11 mouse cellular contexts compared by ENCODE assay signal in genomic region chr2:73496329-73496685, GRCm38 (mm10). TPM values are rescaled to one million over a fixed set of nuclear protein-coding genes. Genes with fewer than 3 reads are reported as not detected.
DNase-seq lines count a peak whose midpoint lies in the region; ATAC-seq and TF ChIP-seq lines count a peak whose summit lies in the region.
"Had no signal": no experiment of that assay in that cellular context is flagged by ENCODE, and none has a peak within 500 bp of the region (broad histone marks: within the 10 kb centered on the region; RNA-seq: fewer than 3 reads in every experiment).

No protein-coding gene starts in this region.

- no peaks in the 10 kb centered on the region for H3K36me3 ChIP-seq in heart, embryonic 14.5 days (ENCODE audit: control insufficient read depth, insufficient read depth, low read length)
- H3K36me3 ChIP-seq in CH12.LX (replicated peaks in 1 of 2; ENCODE audit: control insufficient read depth in 1 of 2, insufficient read depth in 1 of 2, low read length in 1 of 2), result no peaks in the 10 kb centered on the region
- no peaks in the 10 kb centered on the region; the same call in 1 of the 2 replicates for H3K36me3 ChIP-seq in embryonic facial prominence, embryonic 15.5 days
- peaks cover 9% of the 10 kb centered on the region; the same call in 1 of the 2 replicates for H3K36me3 ChIP-seq in limb, embryonic 12.5 days
- H3K36me3 ChIP-seq: forebrain, embryonic 12.5 days had no signal

- WGBS in heart, embryonic 14.5 days, result 61% methylated on average over 4 of the region's 4 CpGs
- 71% methylated on average over 4 of the region's 4 CpGs for WGBS in embryonic facial prominence, embryonic 15.5 days
- WGBS in limb, embryonic 12.5 days, result 69% methylated on average over 4 of the region's 4 CpGs

- dilution Hi-C loops in CH12.LX (cut with MboI; ENCODE audit: extremely low pct_ligation_motif_present, extremely low pct_unique_long_range_greater_than_20kb, low sequenced_read_pairs), result no loop called here

- in situ Hi-C loops in CH12.LX (cut with MboI; ENCODE audit: low pct_ligation_motif_present, low pct_unique_long_range_greater_than_20kb, low sequenced_read_pairs), result no loop called here

- no peaks in the 10 kb centered on the region for H3K9me3 ChIP-seq in heart, embryonic 14.5 days (ENCODE audit: control insufficient read depth, low read length)
- H3K9me3 ChIP-seq in CH12.LX (replicated peaks; ENCODE audit: low read length), result no peaks in the 10 kb centered on the region
- no peaks in the 10 kb centered on the region for H3K9me3 ChIP-seq in embryonic facial prominence, embryonic 15.5 days (replicated peaks)
- no peaks in the 10 kb centered on the region for H3K9me3 ChIP-seq in limb, embryonic 12.5 days
- H3K9me3 ChIP-seq: forebrain, embryonic 12.5 days had no signal

- ATAC-seq in heart, embryonic 14.5 days (ENCODE audit: insufficient number of reproducible peaks, insufficient read depth, low FRiP score, low read depth), result no peak
- ATAC-seq in embryonic facial prominence, embryonic 15.5 days (ENCODE audit: insufficient number of reproducible peaks, low FRiP score, low TSS enrichment, low read depth), result no peak
- ATAC-seq in limb, embryonic 12.5 days (ENCODE audit: insufficient number of reproducible peaks, insufficient read depth, low FRiP score, low TSS enrichment, low read depth), result no peak
- ATAC-seq: hindbrain, embryonic 16.5 days had no signal

- H3K4me3 ChIP-seq in heart, embryonic 14.5 days (ENCODE audit: control insufficient read depth in 1 of 2, insufficient read depth in 1 of 2, low read depth in 1 of 2, low read length in 2 of 2), result no peak overlapping the region
- H3K4me3 ChIP-seq in CH12.LX (replicated peaks in 1 of 3; ENCODE audit: low read depth in 2 of 3, low read length in 2 of 3, poor library complexity in 1 of 3), result no peak overlapping the region
- H3K4me3 ChIP-seq in embryonic facial prominence, embryonic 15.5 days (replicated peaks), result no peak overlapping the region
- H3K4me3 ChIP-seq in limb, embryonic 12.5 days (replicated peaks), result no peak overlapping the region
- H3K4me3 ChIP-seq: forebrain, embryonic 12.5 days had no signal

- H3K27me3 ChIP-seq in heart, embryonic 14.5 days (ENCODE audit: control insufficient read depth, insufficient read depth, low read length), result no peaks in the 10 kb centered on the region
- no peaks in the 10 kb centered on the region for H3K27me3 ChIP-seq in CH12.LX (replicated peaks)
- H3K27me3 ChIP-seq in embryonic facial prominence, embryonic 15.5 days, result no peaks in the 10 kb centered on the region
- no peaks in the 10 kb centered on the region for H3K27me3 ChIP-seq in limb, embryonic 12.5 days
- H3K27me3 ChIP-seq: forebrain, embryonic 12.5 days had no signal

- no peak overlapping the region for H3K9ac ChIP-seq in heart, embryonic 14.5 days (ENCODE audit: low read length)
- no peak overlapping the region for H3K9ac ChIP-seq in CH12.LX (ENCODE audit: insufficient read depth, low read depth)
- no peak overlapping the region for H3K9ac ChIP-seq in embryonic facial prominence, embryonic 15.5 days
- peak overlapping the region; percentile 18; the same call in 1 of the 2 replicates for H3K9ac ChIP-seq in limb, embryonic 12.5 days (replicated peaks)
- H3K9ac ChIP-seq: forebrain, embryonic 12.5 days had no signal

- H3K4me2 ChIP-seq in heart, embryonic 14.5 days (ENCODE audit: low read length), result no peak overlapping the region
- peak overlapping the region; percentile 65; the same call in 1 of the 2 replicates for H3K4me2 ChIP-seq in CH12.LX (ENCODE audit: insufficient read depth, low read depth, poor library complexity, severe bottlenecking)
- H3K4me2 ChIP-seq in embryonic facial prominence, embryonic 15.5 days (replicated peaks), result no peak overlapping the region
- peak overlapping the region; percentile 37; the same call in 1 of the 2 replicates for H3K4me2 ChIP-seq in limb, embryonic 12.5 days
- H3K4me2 ChIP-seq: forebrain, embryonic 12.5 days had no signal

- peaks cover 24 to 25% of the 10 kb centered on the region in 2 experiments for H3K4me1 ChIP-seq in heart, embryonic 14.5 days (ENCODE audit: control insufficient read depth in 2 of 2, insufficient read depth in 2 of 2, low read length in 2 of 2)
- H3K4me1 ChIP-seq in CH12.LX (ENCODE audit: control insufficient read depth in 1 of 2, insufficient read depth in 2 of 2), result peaks cover 12 to 28% of the 10 kb centered on the region in 2 experiments
- peaks cover 32% of the 10 kb centered on the region for H3K4me1 ChIP-seq in embryonic facial prominence, embryonic 15.5 days
- peaks cover 58% of the 10 kb centered on the region for H3K4me1 ChIP-seq in limb, embryonic 12.5 days (replicated peaks)

- TF ChIP-seq CTCF in CH12.LX (conservative IDR thresholded peaks at IDR 0.05 in 1 of 2, IDR thresholded peaks at IDR 0.05 in 1 of 2; ENCODE audit: low read depth in 2 of 2, low read length in 2 of 2), result no peak

- no peak for TF ChIP-seq POLR2A in CH12.LX (IDR thresholded peaks at IDR 0.05; ENCODE audit: low read depth, low read length)

- no peaks in the 10 kb centered on the region for H3K79me2 ChIP-seq in CH12.LX (replicated peaks; ENCODE audit: control insufficient read depth, extremely low read depth, insufficient read depth, poor library complexity, severe bottlenecking)

- peak overlapping the region; percentile 65 to 67 for H3K27ac ChIP-seq in heart, embryonic 14.5 days (replicated peaks in 1 of 2; ENCODE audit: control insufficient read depth in 1 of 2, insufficient read depth in 1 of 2, low read depth in 2 of 2, low read length in 2 of 2)
- peak overlapping the region; percentile 59 for H3K27ac ChIP-seq in CH12.LX (ENCODE audit: insufficient read depth, low read depth)
- peak overlapping the region; percentile 68; the same call in 1 of the 2 replicates for H3K27ac ChIP-seq in embryonic facial prominence, embryonic 15.5 days (replicated peaks)
- H3K27ac ChIP-seq in limb, embryonic 12.5 days, result peak overlapping the region; percentile 82
- H3K27ac ChIP-seq: forebrain, embryonic 12.5 days had no signal

- DNase-seq in heart, adult 11 months, result no peak
- no peak for DNase-seq in CH12.LX (ENCODE audit: extremely low read depth)
- no peak for DNase-seq in right cerebral cortex, adult 18-20 months
- DNase-seq in layer of hippocampus, postnatal 14 days (ENCODE audit: low spot score in 2 of 2), result no peak
- no peak for DNase-seq in urinary bladder, postnatal 36 days (ENCODE audit: low spot score in 2 of 2)
- DNase-seq: lung, postnatal 14 days had no signal

- no peak for TF ChIP-seq RAD21 in CH12.LX (IDR thresholded peaks at IDR 0.05; ENCODE audit: low read depth, low read length)

- TF ChIP-seq EP300 in CH12.LX (IDR thresholded peaks at IDR 0.05; ENCODE audit: low read length), result no peak

TF ChIP-seq in CH12.LX, 34 proteins besides CTCF, POLR2A, EP300 and RAD21:
- TF ChIP-seq ELF1 (IDR thresholded peaks at IDR 0.05; ENCODE audit: low read depth, low read length), result no peak

RNA-seq across cellular contexts. Expression of gene Wipf1, which starts 33.2 kb away (rescaled TPM):
- 7.0 and 7.6 TPM in 2 replicates for polyA plus RNA-seq in heart, embryonic 14.5 days (2014; fragmentation: Nextera tagmentation; extraction: Ambion mirVana)
- 18.3 and 19.2 TPM in 2 replicates for total RNA-seq in CH12.LX (2012; rRNA removed)
- total RNA-seq in CH12.LX (2014; rRNA removed), result 18.8 and 21.8 TPM in 2 replicates
- polyA plus RNA-seq in CH12.LX (2012; ENCODE audit: insufficient read length, low read depth), result 88.7 and 95.0 TPM in 2 replicates
- 17.5 and 20.0 TPM in 2 replicates for polyA plus RNA-seq in embryonic facial prominence, embryonic 15.5 days (2015; fragmentation: Nextera tagmentation; extraction: Ambion mirVana)
- polyA plus RNA-seq in limb, embryonic 12.5 days (2016; fragmentation: Nextera tagmentation; extraction: Ambion mirVana), result 16.1 and 17.7 TPM in 2 replicates
- 10 to 100 TPM; 12.0 to 12.8 TPM for total RNA-seq in layer of hippocampus, postnatal 14 days (2021)

Comparison
In these comparisons a context has a peak if more than half of its experiments do, and no peak if none do; other contexts are left out.
1. H3K4me2 ChIP-seq: peak in CH12.LX (single experiment) and limb, embryonic 12.5 days (single experiment); none in heart, embryonic 14.5 days (single experiment) and embryonic facial prominence, embryonic 15.5 days (single experiment).
2. Peak in every context shown above with its lines, with median percentiles within 50 percentile points of each other: H3K27ac ChIP-seq.